Mouse (Mus musculus): ENCODE results near the gene Cd164l2.

Cd164l2 gene

GRCm38 (mm10) chr4:133221701-133222100 lies 9.8 kb downstream of the Cd164l2 start:
- DNase-seq (ENCODE audit: low read depth), result no peak

- no peak for DNase-seq (ENCODE audit: low read depth)
Measured at GRCm38 (mm10) chr4:133223875-133224274, 11.9 kb downstream of the Cd164l2 start.

- no peak for DNase-seq (ENCODE audit: low read depth)
Measured at GRCm38 (mm10) chr4:133226073-133226472, 14.1 kb downstream of the Cd164l2 start.

- no peak for DNase-seq (ENCODE audit: low read depth)
Measured at GRCm38 (mm10) chr4:133227636-133228035, 15.7 kb downstream of the Cd164l2 start.

GRCm38 (mm10) chr4:133229582-133229981 lies 17.7 kb downstream of the Cd164l2 start:
- DNase-seq (ENCODE audit: low read depth), result no peak

GRCm38 (mm10) chr4:133233285-133233976 lies 21.5 kb downstream of the Cd164l2 start:
- DNase-seq (ENCODE audit: low read depth), result peak; percentile 58

- DNase-seq (ENCODE audit: low read depth), result no peak
Measured at GRCm38 (mm10) chr4:133234771-133235170, 22.8 kb downstream of the Cd164l2 start.

- DNase-seq (ENCODE audit: low read depth), result no peak
Measured at GRCm38 (mm10) chr4:133235415-133235814, 23.5 kb downstream of the Cd164l2 start.

GRCm38 (mm10) chr4:133237911-133238310 lies 26.0 kb downstream of the Cd164l2 start:
- no peak for DNase-seq (ENCODE audit: low read depth)

GRCm38 (mm10) chr4:133240490-133240921 lies 28.6 kb downstream of the Cd164l2 start, which contains the start of gene Map3k6:
Gene Map3k6, plus strand, starts transcription at chr4:133240818.
- DNase-seq (ENCODE audit: low read depth), result peak; percentile 48

- DNase-seq (ENCODE audit: low read depth), result peak; percentile 80
Measured at GRCm38 (mm10) chr4:133240934-133241908, 29.3 kb downstream of the Cd164l2 start.

- no peak for DNase-seq (ENCODE audit: low read depth)
Measured at GRCm38 (mm10) chr4:133241910-133242309, 30.0 kb downstream of the Cd164l2 start.

- no peak for DNase-seq (ENCODE audit: low read depth)
Measured at GRCm38 (mm10) chr4:133242710-133243109, 30.8 kb downstream of the Cd164l2 start.

- DNase-seq (ENCODE audit: low read depth), result no peak
Measured at GRCm38 (mm10) chr4:133243538-133243937, 31.6 kb downstream of the Cd164l2 start.

GRCm38 (mm10) chr4:133244289-133244688 lies 32.4 kb downstream of the Cd164l2 start:
- no peak for DNase-seq (ENCODE audit: low read depth)

- no peak for DNase-seq (ENCODE audit: low read depth)
Measured at GRCm38 (mm10) chr4:133247072-133247471, 35.1 kb downstream of the Cd164l2 start.

GRCm38 (mm10) chr4:133247806-133248449 lies 36.0 kb downstream of the Cd164l2 start:
- DNase-seq (ENCODE audit: low read depth), result peak; percentile 88

GRCm38 (mm10) chr4:133250609-133251008 lies 38.7 kb downstream of the Cd164l2 start:
- peak; percentile 63 for DNase-seq (ENCODE audit: low read depth)

GRCm38 (mm10) chr4:133251214-133251613 lies 39.3 kb downstream of the Cd164l2 start:
- DNase-seq (ENCODE audit: low read depth), result no peak

- DNase-seq (ENCODE audit: low read depth), result no peak
Measured at GRCm38 (mm10) chr4:133252089-133252488, 40.2 kb downstream of the Cd164l2 start.

GRCm38 (mm10) chr4:133253412-133253811 lies 41.5 kb downstream of the Cd164l2 start:
- DNase-seq (ENCODE audit: low read depth), result no peak

- no peak for DNase-seq (ENCODE audit: low read depth)
Measured at GRCm38 (mm10) chr4:133255392-133255791, 43.5 kb downstream of the Cd164l2 start.

Measured in c-Kit-positive CD71-positive TER-119-negative erythroid progenitor cells, embryonic 14.5 days (primary cell).